Mouse (Mus musculus) fibroblast of lung, adult 2 months (primary cell): ENCODE measurements around the gene Zfp335.
"Not testable (repeated sequence)": the region's sequence is repeated elsewhere in the genome, so short reads cannot be mapped to it uniquely, and the experiment has no call there.

Experiments used
- DNase-seq: peaks from one replicate; pipeline ENCODE4 v3.0.0-alpha.2; 2011; ENCODE audit warnings: low read depth

Zfp335 gene

GRCm38 (mm10) chr2:164866741-164867551 is 44.6 kb downstream of the Zfp335 start:
- no peak for DNase-seq

- DNase-seq, result no peak
These were observed 47.0 kb downstream of the Zfp335 start for GRCm38 (mm10) chr2:164864593-164864992.

DNA sequence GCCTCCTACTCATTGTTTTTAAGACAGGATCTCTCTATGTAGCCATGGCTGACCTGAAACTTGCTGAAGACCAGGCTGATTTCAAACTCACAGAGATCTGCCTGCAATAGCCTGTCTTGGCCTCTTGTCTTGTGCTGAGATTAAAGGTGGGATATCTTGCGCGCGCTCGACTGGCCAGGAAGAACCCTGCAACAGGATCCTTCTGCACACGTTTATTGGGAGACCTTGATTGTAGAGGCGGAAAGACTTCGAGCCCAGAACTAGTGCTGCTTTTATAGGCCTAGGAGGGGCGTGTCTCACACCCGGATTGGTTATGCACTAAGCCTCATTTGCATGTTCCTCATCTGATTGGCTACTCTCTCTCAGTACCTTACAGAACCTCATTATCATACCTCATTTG is 48.1 kb downstream of the Zfp335 start:
- not testable (repeated sequence) for DNase-seq

- DNase-seq, result no peak
These were observed 49.2 kb downstream of the Zfp335 start for GRCm38 (mm10) chr2:164862179-164862861.

- no peak for DNase-seq
These were observed 50.5 kb downstream of the Zfp335 start for GRCm38 (mm10) chr2:164861094-164861493.

DNA sequence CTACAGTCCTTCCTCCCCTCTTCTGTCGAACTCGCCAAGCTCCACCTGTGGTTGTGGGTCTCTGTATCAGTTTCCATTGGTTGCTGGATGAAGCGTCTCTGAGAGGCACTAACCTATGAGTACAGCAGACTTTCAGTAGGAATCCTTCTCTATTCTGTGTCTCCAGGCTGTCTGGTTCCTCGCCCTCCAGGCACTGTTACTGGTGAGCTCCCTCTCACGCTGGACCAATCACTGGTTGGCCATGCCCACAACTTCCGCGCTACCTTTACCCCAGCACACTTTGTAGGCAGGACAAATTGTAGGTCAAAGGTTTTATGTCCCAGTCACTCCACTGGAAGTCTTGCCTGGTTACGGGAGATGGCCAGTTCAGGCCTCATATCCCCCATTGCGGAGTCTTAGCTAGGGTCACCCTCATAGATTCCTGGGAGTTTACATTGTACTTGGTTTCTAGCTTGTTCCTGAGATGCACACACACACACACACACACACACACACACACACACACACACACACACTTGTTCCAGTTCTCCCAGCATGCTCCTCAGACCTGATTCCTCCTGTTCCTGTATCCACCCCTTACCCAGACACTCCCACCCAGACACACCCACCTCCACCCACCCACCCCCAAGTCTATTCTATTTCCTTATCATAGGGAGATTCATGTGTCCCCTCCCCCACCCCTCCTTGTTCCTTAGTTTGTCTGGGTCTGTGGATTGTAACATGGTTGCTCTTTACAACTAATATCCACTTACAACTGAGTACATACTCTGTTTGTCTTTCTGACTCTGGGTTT is 51.7 kb downstream of the Zfp335 start:
- no peak for DNase-seq

DNA sequence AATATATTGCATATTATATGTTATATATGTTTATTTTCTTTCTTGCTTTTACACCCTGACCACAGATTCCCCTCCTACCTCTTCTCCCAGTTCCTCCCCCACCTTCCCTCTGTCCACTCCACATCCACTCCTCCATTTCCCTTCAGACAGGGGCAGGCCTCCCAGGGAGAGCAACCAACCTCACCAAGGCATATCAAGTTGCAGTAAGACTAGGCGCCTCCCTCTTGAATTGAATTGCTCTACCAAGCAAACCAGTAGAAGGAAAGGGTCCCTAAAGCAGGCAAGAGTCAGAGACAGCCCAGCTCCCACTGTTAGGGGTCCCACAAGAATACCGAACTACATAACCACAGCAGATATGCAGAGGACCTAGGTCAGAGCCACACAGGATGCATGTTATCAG is 52.4 kb downstream of the Zfp335 start:
- DNase-seq, result no peak

- no peak for DNase-seq
These were observed 53.6 kb downstream of the Zfp335 start for GRCm38 (mm10) chr2:164857842-164858553.

DNA sequence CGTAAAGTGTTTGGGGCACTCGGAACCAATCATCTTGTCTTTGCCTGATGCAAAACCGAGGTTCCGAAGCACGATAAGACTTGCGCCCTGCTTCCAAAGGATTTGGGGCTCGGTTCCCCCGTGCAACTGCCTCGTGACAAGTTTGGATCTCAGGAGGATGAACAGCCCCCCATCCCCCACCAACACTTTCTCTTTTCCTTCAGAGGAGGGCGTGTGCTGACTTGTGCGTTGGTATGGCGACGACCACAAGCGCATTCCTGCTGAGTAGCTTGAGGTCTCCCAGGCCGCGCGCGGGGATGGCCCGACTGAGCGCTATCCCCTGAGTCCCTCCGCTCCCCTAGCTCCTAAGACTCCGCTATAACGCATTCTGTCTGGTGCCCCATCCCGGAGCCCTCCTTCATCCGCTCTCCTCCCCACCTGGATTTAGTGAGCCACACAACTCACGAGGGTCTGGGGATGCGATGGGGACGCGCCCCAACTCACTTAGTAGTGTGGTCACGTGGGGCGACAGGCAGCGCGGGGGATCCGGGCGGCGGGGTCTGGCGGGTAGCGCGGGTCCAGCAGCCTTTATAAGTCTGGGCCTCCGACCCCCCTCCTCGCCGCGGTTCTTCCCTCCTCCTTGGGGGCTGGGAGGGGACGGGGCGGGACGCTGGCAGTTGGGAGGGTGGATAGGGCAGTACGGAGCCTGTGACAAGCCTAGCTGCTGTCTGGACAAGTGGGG is 54.3 kb downstream of the Zfp335 start, which contains the start of gene Pltp:
TSS of gene Pltp (minus strand) at position 611 of the 721 bp plus-strand sequence.
- DNase-seq, result no peak

GRCm38 (mm10) chr2:164856309-164857100 is 55.1 kb downstream of the Zfp335 start:
- DNase-seq, result no peak

GRCm38 (mm10) chr2:164855572-164855971 is 56.0 kb downstream of the Zfp335 start:
- not testable (repeated sequence) for DNase-seq

DNA sequence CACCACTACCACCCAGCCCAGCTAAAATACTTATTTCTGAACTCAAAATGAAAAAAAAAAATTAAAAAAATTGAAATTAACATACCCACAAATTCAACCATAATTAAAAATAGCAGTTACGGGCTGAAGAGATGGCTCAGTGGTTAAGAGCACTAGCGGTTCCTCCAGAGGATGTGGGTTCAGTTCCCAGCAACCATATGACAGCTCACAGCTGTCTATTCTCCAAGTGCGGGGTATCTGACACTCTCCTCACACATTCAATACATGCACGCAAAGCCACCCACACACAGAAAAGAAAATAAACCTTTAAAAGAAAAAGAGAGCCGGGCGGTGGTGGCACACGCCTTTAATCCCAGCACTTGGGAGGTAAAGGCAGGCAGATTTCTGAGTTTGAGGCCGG is 61.5 kb downstream of the Zfp335 start:
- DNase-seq, result no peak

GRCm38 (mm10) chr2:164845782-164846181 is 65.8 kb downstream of the Zfp335 start:
- no peak for DNase-seq
